34 mouse cellular contexts compared by ENCODE assay signal in the genomic region with DNA sequence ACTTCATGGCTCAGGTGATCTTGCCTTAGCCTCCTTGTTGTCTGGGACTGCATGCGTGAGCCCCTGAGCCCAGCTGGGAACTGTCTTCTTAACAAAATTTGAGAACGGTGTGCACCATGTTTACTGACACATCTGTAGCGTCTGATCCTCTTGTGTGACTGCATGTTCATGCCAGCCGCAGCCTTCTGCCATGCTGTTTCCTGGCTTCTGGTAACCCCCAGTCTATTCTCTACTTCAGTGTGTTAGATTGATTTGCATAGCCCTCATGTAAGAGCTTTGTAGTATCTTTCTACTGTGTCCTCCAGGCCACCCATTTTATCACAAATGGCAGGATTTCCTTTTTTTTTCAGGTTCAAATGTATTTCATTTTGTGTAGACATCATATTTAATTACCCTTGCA.
"Had no signal": no experiment of that assay in that cellular context is flagged by ENCODE, and none has a peak within 500 bp of the region (broad histone marks: within the 10 kb centered on the region; RNA-seq: fewer than 3 reads in every experiment).

No protein-coding gene starts in this region.

- H3K4me1 ChIP-seq: heart, embryonic 12.5 days; heart, embryonic 13.5 days; heart, embryonic 15.5 days; hindbrain, embryonic 10.5 days; hindbrain, embryonic 12.5 days; hindbrain, embryonic 13.5 days; hindbrain, embryonic 15.5 days; intestine, embryonic 15.5 days; kidney, embryonic 15.5 days had no signal

- H3K9me3 ChIP-seq: heart, embryonic 13.5 days; heart, embryonic 15.5 days; hindbrain, embryonic 13.5 days; hindbrain, embryonic 15.5 days; intestine, embryonic 15.5 days; kidney, embryonic 15.5 days had no signal

- H3K27me3 ChIP-seq: heart, embryonic 12.5 days; heart, embryonic 13.5 days; heart, embryonic 15.5 days; hindbrain, embryonic 12.5 days; hindbrain, embryonic 13.5 days; hindbrain, embryonic 15.5 days; intestine, embryonic 15.5 days; kidney, embryonic 15.5 days had no signal

- H3K9ac ChIP-seq: heart, embryonic 12.5 days; heart, embryonic 13.5 days; heart, embryonic 15.5 days; hindbrain, embryonic 12.5 days; hindbrain, embryonic 13.5 days; hindbrain, embryonic 14.5 days; hindbrain, embryonic 15.5 days; intestine, embryonic 15.5 days; kidney, embryonic 15.5 days had no signal

- ATAC-seq: hindbrain, embryonic 16.5 days; hindbrain, postnatal 0 days; inflammation-experienced regulatory T-cells, adult 6 months; intestine, embryonic 15.5 days; intestine, embryonic 16.5 days; intestine, postnatal 0 days had no signal

- H3K27ac ChIP-seq: heart, embryonic 13.5 days; heart, embryonic 15.5 days; hindbrain, embryonic 10.5 days; hindbrain, embryonic 12.5 days; hindbrain, embryonic 13.5 days; hindbrain, embryonic 14.5 days; hindbrain, embryonic 15.5 days; hindbrain, postnatal 0 days; intestine, embryonic 15.5 days; kidney, embryonic 15.5 days; kidney, postnatal 0 days; layer of hippocampus, adult 2 months; left cerebral cortex, adult 2 months had no signal

- H3K4me3 ChIP-seq: heart, embryonic 12.5 days; heart, embryonic 13.5 days; heart, embryonic 15.5 days; hindbrain, embryonic 10.5 days; hindbrain, embryonic 12.5 days; hindbrain, embryonic 13.5 days; hindbrain, embryonic 15.5 days; intestine, embryonic 15.5 days; kidney, embryonic 15.5 days; layer of hippocampus, adult 2 months; left cerebral cortex, adult 2 months had no signal

- H3K4me2 ChIP-seq: heart, embryonic 12.5 days; heart, embryonic 13.5 days; heart, embryonic 15.5 days; hindbrain, embryonic 12.5 days; hindbrain, embryonic 13.5 days; hindbrain, embryonic 14.5 days; hindbrain, embryonic 15.5 days; intestine, embryonic 15.5 days; kidney, embryonic 15.5 days had no signal

- DNase-seq: heart, postnatal 10 days; heart, postnatal 14 days; heart, postnatal 36 days; heart, postnatal 4 days; kidney, adult 11 months; kidney, adult 18-20 months; kidney, adult 2 months; kidney, adult 8-10 months; kidney, adult 9 months; kidney, postnatal 10 days; kidney, postnatal 14 days; kidney, postnatal 25 days; kidney, postnatal 36 days; kidney, postnatal 4 days; layer of hippocampus, adult 9-11 months; layer of hippocampus, postnatal 36 days had no signal
